Mouse (Mus musculus): Measurements from ENCODE around the gene Il1r2. TPM values are rescaled to one million over a fixed set of nuclear protein-coding genes. Genes with fewer than 3 reads are reported as not detected.

Il1r2 gene
- polyA plus RNA-seq, 1 experiment from 2014 or later, result 3.4 TPM

- no peak overlapping the region for H3K4me3 ChIP-seq (ENCODE audit: low read depth, low read length)
- peak; percentile 12; the same call in 1 of the 2 replicates for ATAC-seq
- no peak overlapping the region for H3K4me2 ChIP-seq (ENCODE audit: low read depth, low read length)
- peaks cover 3% of the 10 kb centered on the region; the same call in 1 of the 2 replicates for H3K36me3 ChIP-seq (replicated peaks; ENCODE audit: insufficient read depth, low read length)
- 66% methylated on average over 14 of the region's 14 CpGs for WGBS (ENCODE audit: insufficient replicate concordance)
- no peak overlapping the region for H3K9ac ChIP-seq (replicated peaks)
- H3K9me3 ChIP-seq (ENCODE audit: low read length), result no peaks in the 10 kb centered on the region
- no peaks in the 10 kb centered on the region for H3K27me3 ChIP-seq (ENCODE audit: insufficient read depth, low read length)
- no peaks in the 10 kb centered on the region; the same call in 1 of the 2 replicates for H3K4me1 ChIP-seq (ENCODE audit: insufficient read depth)
- H3K27ac ChIP-seq (ENCODE audit: low read depth), result no peak overlapping the region
- no peak for DNase-seq
- TF ChIP-seq CTCF (IDR thresholded peaks at IDR 0.05; ENCODE audit: low read depth), result no peak
- peak; percentile 83 for TF ChIP-seq EP300 (IDR thresholded peaks at IDR 0.05; ENCODE audit: low read depth)
Observed at GRCm38 (mm10) chr1:40030287-40030975, 43.4 kb upstream of the Il1r2 start.

DNA sequence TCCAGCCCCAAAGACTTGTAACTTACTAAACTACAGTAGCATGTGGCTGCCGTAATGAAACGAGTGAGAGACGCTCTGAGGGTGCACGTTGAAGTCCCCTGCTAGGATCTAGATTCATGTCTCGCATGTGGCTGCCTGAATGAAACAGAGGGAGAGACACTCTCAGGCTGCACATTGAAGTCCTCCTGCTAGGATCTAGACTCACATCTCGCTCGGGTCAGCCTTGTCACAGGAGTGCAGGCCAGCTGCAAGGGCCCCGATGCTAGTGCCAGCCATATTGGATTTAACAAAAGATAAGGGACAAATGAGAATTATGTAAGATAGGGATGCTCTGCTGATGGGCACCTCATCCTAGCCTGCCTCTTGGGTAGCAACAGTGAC lies 42.9 kb upstream of the Il1r2 start:
- DNase-seq (no peak), ATAC-seq (no peak)
- H3K4me1 ChIP-seq (ENCODE audit: insufficient read depth), result no peaks in the 10 kb centered on the region; the same call in 1 of the 2 replicates
- TF ChIP-seq CTCF (IDR thresholded peaks at IDR 0.05; ENCODE audit: low read depth) (no peak), EP300 (IDR thresholded peaks at IDR 0.05; ENCODE audit: low read depth) (no peak)
- no peak overlapping the region for H3K9ac ChIP-seq (replicated peaks)
- no peak overlapping the region for H3K27ac ChIP-seq (ENCODE audit: low read depth)
- WGBS (ENCODE audit: insufficient replicate concordance), result 85% methylated on average over 8 of the region's 8 CpGs
- no peaks in the 10 kb centered on the region for H3K27me3 ChIP-seq (ENCODE audit: insufficient read depth, low read length)
- no peak overlapping the region for H3K4me3 ChIP-seq (ENCODE audit: low read depth, low read length)
- no peaks in the 10 kb centered on the region for H3K9me3 ChIP-seq (ENCODE audit: low read length)
- peaks cover 3% of the 10 kb centered on the region; the same call in 1 of the 2 replicates for H3K36me3 ChIP-seq (replicated peaks; ENCODE audit: insufficient read depth, low read length)
- no peak overlapping the region for H3K4me2 ChIP-seq (ENCODE audit: low read depth, low read length)

- ATAC-seq (no peak), DNase-seq (no peak)
- no peak overlapping the region for H3K4me3 ChIP-seq (ENCODE audit: low read depth, low read length)
- H3K4me2 ChIP-seq (ENCODE audit: low read depth, low read length), result no peak overlapping the region
- no peaks in the 10 kb centered on the region; the same call in 1 of the 2 replicates for H3K36me3 ChIP-seq (replicated peaks; ENCODE audit: insufficient read depth, low read length)
- H3K9ac ChIP-seq (replicated peaks), result no peak overlapping the region
- WGBS (ENCODE audit: insufficient replicate concordance), result 47% methylated on average over 2 of the region's 2 CpGs
- no peaks in the 10 kb centered on the region for H3K9me3 ChIP-seq (ENCODE audit: low read length)
- H3K4me1 ChIP-seq (ENCODE audit: insufficient read depth), result no peaks in the 10 kb centered on the region; the same call in 1 of the 2 replicates
- no peak for TF ChIP-seq EP300 (IDR thresholded peaks at IDR 0.05; ENCODE audit: low read depth)
- no peak for TF ChIP-seq CTCF (IDR thresholded peaks at IDR 0.05; ENCODE audit: low read depth)
- no peak overlapping the region for H3K27ac ChIP-seq (ENCODE audit: low read depth)
- no peaks in the 10 kb centered on the region for H3K27me3 ChIP-seq (ENCODE audit: insufficient read depth, low read length)
Observed at GRCm38 (mm10) chr1:40031626-40032025, 42.3 kb upstream of the Il1r2 start.

- TF ChIP-seq EP300 (IDR thresholded peaks at IDR 0.05; ENCODE audit: low read depth) (no peak), CTCF (IDR thresholded peaks at IDR 0.05; ENCODE audit: low read depth) (no peak)
- H3K4me3 ChIP-seq (ENCODE audit: low read depth, low read length), result no peak overlapping the region
- ATAC-seq (no peak), DNase-seq (no peak)
- no peak overlapping the region for H3K4me2 ChIP-seq (ENCODE audit: low read depth, low read length)
- H3K4me1 ChIP-seq (ENCODE audit: insufficient read depth), result no peaks in the 10 kb centered on the region
- no peaks in the 10 kb centered on the region for H3K9me3 ChIP-seq (ENCODE audit: low read length)
- no peak overlapping the region for H3K27ac ChIP-seq (ENCODE audit: low read depth)
- H3K9ac ChIP-seq (replicated peaks), result no peak overlapping the region
- H3K36me3 ChIP-seq (replicated peaks; ENCODE audit: insufficient read depth, low read length), result no peaks in the 10 kb centered on the region
- H3K27me3 ChIP-seq (ENCODE audit: insufficient read depth, low read length), result no peaks in the 10 kb centered on the region
- WGBS (ENCODE audit: insufficient replicate concordance), result 61% methylated on average over 4 of the region's 4 CpGs
Observed at GRCm38 (mm10) chr1:40033315-40033714, 40.6 kb upstream of the Il1r2 start.

DNA sequence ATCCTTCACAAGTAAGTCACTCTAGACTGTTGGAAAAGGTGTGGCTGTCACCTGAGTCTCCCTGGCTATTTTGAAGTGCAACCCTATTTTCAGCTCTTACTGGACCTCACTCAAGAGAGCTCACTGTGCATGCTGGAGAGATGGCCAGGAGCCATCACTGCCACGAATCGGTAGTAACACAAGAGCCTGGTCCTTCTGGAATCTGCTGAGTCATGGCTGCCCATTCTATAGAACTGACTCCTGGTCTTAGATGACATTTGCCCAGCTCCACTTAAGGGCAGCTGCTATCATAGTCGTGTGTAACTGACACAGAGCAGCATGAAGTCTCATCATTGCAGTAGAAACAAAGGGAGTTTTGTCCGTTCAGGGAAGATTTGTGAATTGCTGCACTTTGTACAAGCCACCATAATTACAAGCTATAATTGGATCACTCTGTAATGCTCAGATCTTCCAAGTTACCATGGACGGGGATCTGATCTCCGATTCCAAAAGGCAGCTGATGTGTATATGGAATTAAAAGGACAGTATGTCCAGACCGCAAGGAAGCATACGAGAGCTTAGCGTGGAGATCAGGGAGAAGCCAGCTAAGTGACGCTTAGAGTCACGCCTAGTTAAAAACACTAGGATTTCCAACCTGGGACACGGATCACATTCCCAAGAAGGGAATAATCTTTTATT lies 40.0 kb upstream of the Il1r2 start:
- DNase-seq (no peak), ATAC-seq (no peak)
- Histone ChIP-seq H3K27me3 (ENCODE audit: insufficient read depth, low read length) (no peaks in the 10 kb centered on the region), H3K36me3 (replicated peaks; ENCODE audit: insufficient read depth, low read length) (no peaks in the 10 kb centered on the region), H3K4me3 (ENCODE audit: low read depth, low read length) (no peak overlapping the region), H3K9me3 (ENCODE audit: low read length) (no peaks in the 10 kb centered on the region), H3K4me2 (ENCODE audit: low read depth, low read length) (no peak overlapping the region), H3K4me1 (ENCODE audit: insufficient read depth) (no peaks in the 10 kb centered on the region), H3K27ac (ENCODE audit: low read depth) (no peak overlapping the region), H3K9ac (replicated peaks) (no peak overlapping the region)
- no peak for TF ChIP-seq EP300 (IDR thresholded peaks at IDR 0.05; ENCODE audit: low read depth)
- no peak for TF ChIP-seq CTCF (IDR thresholded peaks at IDR 0.05; ENCODE audit: low read depth)
- 77% methylated on average over 12 of the region's 12 CpGs for WGBS (ENCODE audit: insufficient replicate concordance)

GRCm38 (mm10) chr1:40037831-40038230 lies 36.0 kb upstream of the Il1r2 start:
- H3K4me2 ChIP-seq (ENCODE audit: low read depth, low read length), result no peak overlapping the region
- no peak for ATAC-seq
- peak overlapping the region; percentile 52; the same call in 1 of the 2 replicates for H3K27ac ChIP-seq (ENCODE audit: low read depth)
- DNase-seq, result no peak
- no peaks in the 10 kb centered on the region for H3K9me3 ChIP-seq (ENCODE audit: low read length)
- no peaks in the 10 kb centered on the region for H3K36me3 ChIP-seq (replicated peaks; ENCODE audit: insufficient read depth, low read length)
- H3K4me1 ChIP-seq (ENCODE audit: insufficient read depth), result no peaks in the 10 kb centered on the region
- H3K27me3 ChIP-seq (ENCODE audit: insufficient read depth, low read length), result no peaks in the 10 kb centered on the region
- H3K4me3 ChIP-seq (ENCODE audit: low read depth, low read length), result no peak overlapping the region
- TF ChIP-seq EP300 (IDR thresholded peaks at IDR 0.05; ENCODE audit: low read depth), result 0 out of 2 replicates have a peak, but pooled peaks have one; percentile 21
- no peak for TF ChIP-seq CTCF (IDR thresholded peaks at IDR 0.05; ENCODE audit: low read depth)
- WGBS (ENCODE audit: insufficient replicate concordance), result 61% methylated on average over 6 of the region's 6 CpGs
- H3K9ac ChIP-seq (replicated peaks), result no peak overlapping the region

Measured in liver, postnatal 0 days (tissue).